Mouse (Mus musculus) adrenal gland, postnatal 4 days (tissue): ENCODE data around the gene Sp100. TPM values are rescaled to one million over a fixed set of nuclear protein-coding genes. Genes with fewer than 3 reads are reported as not detected.

Experiments
- DNase-seq, 2 experiments: peaks; one replicate each; pipeline ENCODE4 v3.0.0; 2021 to 2022; ENCODE audit warnings: low spot score in 2 of 2, mixed read lengths in 2 of 2
- microRNA-seq: library from miRNA; unstranded; fragments of <30 nt; microRNA quantifications from one replicate; pipeline ENCODE4 v1.2.0, GENCODE M21; 2021
- total RNA-seq, 2 experiments: library from RNA; stranded (reverse); gene quantifications; 2 replicates each; pipeline ENCODE4 v1.2.3; 2021

Gene Sp100
- total RNA-seq, 2 experiments from 2014 or later = 9.8 to 12.9 TPM

GRCm38 (mm10) chr1:85744539-85744938, 94.8 kb downstream of the Sp100 start:
- no peak for DNase-seq

- no peak for DNase-seq
Measured at GRCm38 (mm10) chr1:85746511-85746910, 96.7 kb downstream of the Sp100 start.

- DNase-seq = no peak
Measured at GRCm38 (mm10) chr1:85749829-85750228, 100.0 kb downstream of the Sp100 start.

GRCm38 (mm10) chr1:85750650-85751049, 100.9 kb downstream of the Sp100 start:
- no peak for DNase-seq

- DNase-seq = no peak
Measured at GRCm38 (mm10) chr1:85751494-85751893, 101.7 kb downstream of the Sp100 start.

GRCm38 (mm10) chr1:85751932-85752680, 102.3 kb downstream of the Sp100 start:
- DNase-seq = no peak

GRCm38 (mm10) chr1:85757531-85758230, 107.9 kb downstream of the Sp100 start:
- no peak for DNase-seq

- DNase-seq = no peak
Measured at GRCm38 (mm10) chr1:85758231-85758968, 108.6 kb downstream of the Sp100 start.

GRCm38 (mm10) chr1:85758969-85759293, 109.1 kb downstream of the Sp100 start:
- no peak for DNase-seq

Small RNAs within 50 kb of the gene (microRNA-seq; reads per million reads assigned to microRNA genes)
- not detected for gene Mir8096

Other genes starting within 250 kb of the Sp100 start
- gene G530012D18Rik, start 74.3 kb upstream of the Sp100 start, total RNA-seq = not detected
- 1 to 10 TPM; 2.5 to 4.0 TPM for gene Sp110, start 51.2 kb upstream of the Sp100 start, total RNA-seq
- 1 to 10 TPM; 7.1 to 8.4 TPM for gene Sp140, start 49.6 kb upstream of the Sp100 start, total RNA-seq
- 1 to 10 TPM in 1 of 2 experiments, under 1 TPM in 1; 0.76 to 1.5 TPM for gene A630001G21Rik, start 128.7 kb downstream of the Sp100 start, total RNA-seq
- gene Cab39, start 143.5 kb downstream of the Sp100 start, total RNA-seq = 100 to 1,000 TPM; 110 to 111 TPM
- 100 to 1,000 TPM; 412 to 422 TPM for gene Itm2c, start 244.3 kb downstream of the Sp100 start, total RNA-seq